Mouse (Mus musculus) lung, postnatal 0 days (tissue): ENCODE measurements around the gene Mroh8. TPM values are rescaled to one million over a fixed set of nuclear protein-coding genes. Genes with fewer than 3 reads are reported as not detected.

Experiments
- ATAC-seq: fragments of 200-750 bp; cut with Nextera tagmentation; 2 replicates; pipeline ENCODE4 v1.8.0; 2017; ENCODE audit warnings: moderate library complexity
- DNase-seq: peaks from one replicate; pipeline ENCODE4 v3.0.0-alpha.2; 2016; ENCODE audit warnings: low spot score
- H3K27ac ChIP-seq: fragments of 300-500 bp; sonication (generic); 2 replicates; pipeline ENCODE4 v1.5.1; 2014; ENCODE audit warnings: antibody characterized with exemption, mild to moderate bottlenecking, low read length, mixed read lengths
- H3K27me3 ChIP-seq: fragments of 300-500 bp; sonication (generic); replicated peaks from 2 replicates; pipeline ENCODE4 v1.6.1; 2014; ENCODE audit warnings: low read length, mixed read lengths; ENCODE audit not compliant: insufficient read depth
- H3K36me3 ChIP-seq: fragments of 300-500 bp; sonication (generic); 2 replicates; pipeline ENCODE4 v1.6.1; 2014; ENCODE audit warnings: low read length, mixed read lengths; ENCODE audit not compliant: insufficient read depth
- H3K4me1 ChIP-seq: fragments of 300-500 bp; sonication (generic); 2 replicates; pipeline ENCODE4 v1.6.1; 2014; ENCODE audit warnings: antibody characterized with exemption, low read depth, low read length, mixed read lengths; ENCODE audit not compliant: insufficient read depth
- H3K4me2 ChIP-seq: fragments of 300-500 bp; sonication (generic); replicated peaks from 2 replicates; pipeline ENCODE4 v1.6.1; 2014; ENCODE audit warnings: low read depth, mild to moderate bottlenecking, low read length, moderate library complexity, mixed read lengths
- H3K4me3 ChIP-seq: fragments of 300-500 bp; sonication (generic); 2 replicates; pipeline ENCODE4 v1.5.1; 2014; ENCODE audit warnings: low read depth, low read length
- H3K9ac ChIP-seq: fragments of 300-500 bp; sonication (generic); replicated peaks from 2 replicates; pipeline ENCODE4 v1.6.1; 2014; ENCODE audit warnings: low read depth, mild to moderate bottlenecking
- H3K9me3 ChIP-seq: fragments of 300-500 bp; sonication (generic); 2 replicates; pipeline ENCODE4 v1.6.1; 2016; ENCODE audit warnings: low read length, mixed read lengths
- CTCF ChIP-seq: IDR thresholded peaks from 2 replicates; pipeline ENCODE4 v1.5.1; 2016; ENCODE audit warnings: antibody characterized with exemption, mild to moderate bottlenecking
- EP300 ChIP-seq: IDR thresholded peaks from 2 replicates; pipeline ENCODE4 v1.6.1; 2016; ENCODE audit warnings: antibody characterized with exemption, mild to moderate bottlenecking, control low read depth
- WGBS: fragments of 180-500 bp; shearing (Covaris S2); extraction: QIAGEN DNeasy Blood & Tissue Kit; methylation state at CpG from one replicate; pipeline ENCODE4 v1.1.7; 2014; 5-methylcytosine and 5-hydroxymethylcytosine counted together
- polyA plus RNA-seq: library from polyadenylated mRNA; unstranded; fragments of >200 nt; fragmentation: Nextera tagmentation; extraction: Ambion mirVana; gene quantifications from 2 replicates; pipeline ENCODE4 v1.2.1, GENCODE M21; 2015

Mroh8 gene
- polyA plus RNA-seq, 1 experiment from 2014 or later = 0.25 TPM

GRCm38 (mm10) chr2:157211731-157212130 is 67.6 kb downstream of the Mroh8 start:
- Histone ChIP-seq H3K4me2 (no peak overlapping the region), H3K9me3 (no peaks in the 10 kb centered on the region), H3K36me3 (no peaks in the 10 kb centered on the region), H3K4me3 (no peak overlapping the region), H3K27ac (no peak overlapping the region), H3K9ac (no peak overlapping the region), H3K4me1 (no peaks in the 10 kb centered on the region), H3K27me3 (no peaks in the 10 kb centered on the region)
- TF ChIP-seq CTCF (no peak), EP300 (no peak)
- DNase-seq = no peak
- 84% methylated on average over 7 of the region's 7 CpGs for WGBS
- ATAC-seq = no peak

GRCm38 (mm10) chr2:157204366-157205218 is 74.8 kb downstream of the Mroh8 start, which contains the start of gene Rbl1:
Rbl1 (minus strand) TSS chr2:157204534.
- DNase-seq (peak; percentile 91), ATAC-seq (peak; percentile 91)
- H3K4me2 ChIP-seq = peak within 1 kb of the TSS; percentile 70
- H3K4me3 ChIP-seq = peak within 1 kb of the TSS; percentile 84
- H3K27ac ChIP-seq = peak within 1 kb of the TSS; percentile 44
- TF ChIP-seq CTCF (peak; percentile 54), EP300 (no peak)
- WGBS = 2% methylated on average over 58 of the region's 73 CpGs
- H3K4me1 ChIP-seq = no peaks in the 10 kb centered on the region
- H3K36me3 ChIP-seq = no peaks in the 10 kb centered on the region
- H3K27me3 ChIP-seq = no peaks in the 10 kb centered on the region
- no peaks in the 10 kb centered on the region for H3K9me3 ChIP-seq
- peak within 1 kb of the TSS; percentile 57 for H3K9ac ChIP-seq

GRCm38 (mm10) chr2:157203459-157204365 is 75.6 kb downstream of the Mroh8 start:
- Histone ChIP-seq H3K4me2 (peak overlapping the region; percentile 70), H3K27me3 (no peaks in the 10 kb centered on the region), H3K9ac (peak overlapping the region; percentile 57), H3K4me1 (no peaks in the 10 kb centered on the region), H3K27ac (peak overlapping the region; percentile 44), H3K36me3 (no peaks in the 10 kb centered on the region), H3K9me3 (no peaks in the 10 kb centered on the region), H3K4me3 (peak overlapping the region; percentile 84)
- no peak for TF ChIP-seq EP300
- ATAC-seq (peak; percentile 42), DNase-seq (peak; percentile 33)
- under 1% methylated on average over 44 of the region's 49 CpGs for WGBS

- H3K4me3 ChIP-seq = no peak overlapping the region
- no peak overlapping the region for H3K9ac ChIP-seq
- H3K36me3 ChIP-seq = no peaks in the 10 kb centered on the region
- H3K4me2 ChIP-seq = no peak overlapping the region
- H3K27ac ChIP-seq = no peak overlapping the region
- no peaks in the 10 kb centered on the region for H3K27me3 ChIP-seq
- ATAC-seq (no peak), DNase-seq (no peak)
- H3K4me1 ChIP-seq = no peaks in the 10 kb centered on the region
- H3K9me3 ChIP-seq = no peaks in the 10 kb centered on the region
- TF ChIP-seq EP300 = no peak
- no peak for TF ChIP-seq CTCF
These were observed 76.3 kb downstream of the Mroh8 start for GRCm38 (mm10) chr2:157203026-157203425.

GRCm38 (mm10) chr2:157202361-157202760 is 77.0 kb downstream of the Mroh8 start:
- TF ChIP-seq CTCF (no peak), EP300 (no peak)
- ATAC-seq (no peak), DNase-seq (no peak)
- Histone ChIP-seq H3K27me3 (no peaks in the 10 kb centered on the region), H3K9me3 (no peaks in the 10 kb centered on the region), H3K9ac (no peak overlapping the region), H3K4me3 (no peak overlapping the region), H3K4me1 (no peaks in the 10 kb centered on the region), H3K27ac (no peak overlapping the region), H3K4me2 (no peak overlapping the region), H3K36me3 (no peaks in the 10 kb centered on the region)
- WGBS = 75% methylated on average over 6 of the region's 6 CpGs
